Mouse (Mus musculus): ENCODE results near the gene Rpgr.

Rpgr gene

DNA sequence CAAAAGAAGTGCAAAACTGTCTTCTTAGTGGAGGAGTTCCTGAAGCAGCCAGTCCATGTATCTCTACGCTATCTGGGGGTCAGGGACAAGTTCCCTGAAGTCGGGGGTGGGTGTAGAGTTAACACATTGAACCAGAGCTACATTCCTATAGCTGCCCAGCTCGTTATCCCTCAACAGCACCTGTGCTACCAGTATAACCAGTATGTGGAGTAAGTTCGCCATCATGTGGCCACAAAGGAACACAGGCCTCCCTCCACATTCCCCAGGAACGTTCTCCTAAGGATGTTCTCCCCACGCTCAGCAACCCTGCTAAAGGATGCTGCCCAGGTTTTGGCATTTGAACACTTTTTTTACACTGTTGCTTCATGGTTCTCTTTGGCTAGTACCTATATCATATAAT lies 146.0 kb downstream of the Rpgr start:
- peak; percentile 31 to 52 for DNase-seq

GRCm38 (mm10) chrX:10069405-10069804 lies 147.3 kb downstream of the Rpgr start:
- DNase-seq, result no peak

DNA sequence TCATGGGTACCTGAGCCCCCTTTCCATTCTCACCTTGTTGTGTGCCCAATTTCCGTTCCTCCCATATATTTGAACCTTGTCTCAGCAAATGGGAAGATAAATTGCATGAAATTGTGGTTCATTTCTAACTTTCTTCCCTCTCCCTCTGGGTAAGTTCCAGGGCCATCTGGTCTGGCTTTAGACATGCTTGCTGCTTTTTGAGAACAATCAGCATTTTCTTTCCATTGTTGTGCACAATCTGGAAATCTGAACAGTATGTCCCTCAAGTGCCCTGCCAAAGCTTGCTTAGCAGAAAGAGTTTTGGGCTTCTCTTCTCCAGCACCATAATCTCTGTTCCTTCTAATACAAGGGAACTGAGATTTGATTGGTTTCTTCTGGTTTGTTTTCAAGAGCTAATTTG lies 152.9 kb downstream of the Rpgr start:
- peak; percentile 19 to 35 for DNase-seq

DNA sequence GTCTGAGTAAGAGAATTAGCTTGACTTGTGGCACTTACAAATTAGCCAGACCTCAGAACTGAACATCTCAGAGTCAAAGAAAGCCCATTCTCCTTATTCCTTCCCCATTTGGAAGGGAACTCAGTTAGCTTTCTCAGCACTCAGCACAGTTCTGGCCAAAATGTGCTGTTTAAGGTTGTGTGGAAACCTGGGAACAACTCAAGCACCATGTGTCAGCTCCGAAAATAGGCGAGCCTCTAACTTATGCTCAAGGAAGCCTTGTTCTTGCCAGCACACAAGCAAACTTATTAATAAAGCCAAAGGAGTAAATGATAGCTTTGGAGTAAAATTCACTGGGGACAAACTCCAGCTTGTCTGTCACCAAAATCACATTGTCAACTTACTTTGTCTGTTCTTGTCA lies 153.4 kb downstream of the Rpgr start:
- DNase-seq, result peak in 1 of 2 experiments; percentile 3

GRCm38 (mm10) chrX:10062201-10062600 lies 154.5 kb downstream of the Rpgr start:
- no peak for DNase-seq

- DNase-seq, result peak in 1 of 2 experiments; percentile 8
Observed at GRCm38 (mm10) chrX:10034666-10035065, 182.1 kb downstream of the Rpgr start.
